Mouse (Mus musculus) left cerebral cortex, postnatal 36 days (tissue): Measurements from ENCODE around the gene Chpf. TPM values are rescaled to one million over a fixed set of nuclear protein-coding genes. Genes with fewer than 3 reads are reported as not detected.

Experiments used
- DNase-seq, 2 experiments: peaks; one replicate each; pipeline ENCODE4 v3.0.0; 2021 to 2022; ENCODE audit warnings: low spot score in 2 of 2, mixed read lengths in 1 of 2
- intact Hi-C: fragments of 180-260 bp; cut with DNase I; formaldehyde crosslinking; loops from one replicate; pipeline ENCODE4 v1.15.1; 2025
- total RNA-seq, 2 experiments: library from RNA; stranded (reverse); gene quantifications; 2 replicates each; pipeline ENCODE4 v1.2.3; 2021

Chpf gene
- total RNA-seq, 2 experiments from 2014 or later, result 75.3 to 86.3 TPM

DNA sequence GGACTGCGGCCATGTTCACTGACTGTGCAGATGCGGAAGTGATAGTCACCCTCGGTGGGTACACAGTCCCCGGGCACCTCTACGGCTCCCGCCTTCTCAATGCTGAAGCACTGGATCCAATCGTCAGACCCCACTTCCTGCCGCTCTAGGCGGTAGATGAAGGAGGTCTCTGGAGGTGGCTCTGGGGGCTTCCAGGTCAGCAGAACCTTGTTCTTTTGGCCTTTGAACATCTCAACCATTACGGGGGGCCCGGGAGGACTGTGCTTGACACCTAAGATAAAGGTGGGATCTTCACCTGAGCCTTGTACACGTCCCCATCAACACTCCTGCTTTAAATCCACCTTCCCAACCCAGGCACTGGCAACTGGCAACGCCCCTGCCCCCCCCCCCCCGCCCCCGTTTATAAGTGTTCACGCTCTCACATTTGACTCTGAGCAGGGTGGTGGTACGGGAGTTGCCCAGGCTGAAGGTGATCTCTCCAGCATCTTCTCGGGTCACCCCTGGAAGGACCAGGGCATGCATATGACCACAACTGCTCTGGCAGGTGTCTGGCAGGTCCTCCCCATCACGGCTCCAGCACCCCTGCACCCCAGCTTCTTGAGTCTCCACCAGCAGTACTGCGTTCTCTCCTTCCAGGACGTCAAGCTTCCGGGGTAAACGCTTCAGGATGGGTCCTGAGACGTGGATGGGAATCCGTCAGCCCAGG, 24.0 kb upstream of the Chpf start:
- no peak for DNase-seq
- intact Hi-C loops, result no loop called here

DNA sequence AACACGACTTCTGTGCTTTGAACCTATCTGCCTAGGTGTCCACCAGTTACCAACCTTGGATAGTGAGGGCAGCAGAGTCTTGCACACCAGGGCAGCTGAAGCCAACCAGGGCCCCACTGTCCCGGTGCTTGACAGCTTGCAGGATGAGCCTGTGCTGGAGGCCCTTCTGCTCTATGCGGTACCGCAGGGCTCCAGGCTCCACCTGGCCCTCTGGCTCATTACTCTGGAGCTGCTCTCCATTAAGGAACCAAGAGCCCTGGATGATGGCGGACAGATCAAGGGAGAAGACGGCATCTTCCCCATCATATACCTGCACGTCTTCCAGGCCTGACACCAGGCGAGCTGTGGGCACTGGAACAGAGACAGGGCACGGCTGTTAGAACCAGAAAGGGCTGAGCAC, 22.8 kb upstream of the Chpf start:
- intact Hi-C loops, result no loop called here
- DNase-seq, result no peak

DNA sequence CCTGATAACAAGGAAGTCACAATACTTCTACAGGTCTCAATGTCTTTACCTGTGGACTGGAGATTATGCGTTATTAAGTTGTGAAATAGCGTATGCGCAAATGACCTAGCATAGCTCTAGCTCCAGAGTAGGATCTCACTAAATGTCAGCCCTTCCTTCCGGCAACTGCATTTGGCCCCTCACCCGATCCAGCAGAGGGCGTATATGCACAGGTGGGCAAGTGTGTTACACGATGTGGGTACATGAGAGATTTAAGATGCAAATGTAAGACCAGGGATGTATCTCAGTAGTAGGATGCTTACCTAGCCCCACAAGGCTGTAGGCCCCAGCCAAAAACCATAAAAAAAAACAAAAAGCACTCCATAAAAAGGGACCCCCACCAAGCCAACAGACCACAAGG, 20.3 kb upstream of the Chpf start:
- intact Hi-C loops, result no loop called here

DNA sequence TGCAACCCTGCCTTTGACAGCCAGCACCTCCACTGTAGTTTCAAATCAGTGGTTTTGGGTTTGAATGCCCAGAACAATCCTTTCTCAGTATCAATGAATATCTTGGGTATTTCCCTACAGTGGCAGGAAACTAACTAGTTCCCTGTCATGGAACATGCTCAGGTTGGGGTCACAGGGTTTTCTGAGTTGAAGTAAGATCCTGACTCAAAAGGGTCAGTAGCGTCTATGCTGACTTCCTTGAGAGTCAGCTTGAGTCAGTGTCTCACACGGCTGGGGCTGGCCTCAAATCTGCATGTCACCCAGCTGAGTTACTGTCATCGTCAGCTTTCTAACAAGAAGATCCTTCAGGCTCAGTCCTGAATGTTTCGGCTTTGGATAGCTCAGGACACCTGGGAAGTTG, 19.8 kb upstream of the Chpf start:
- intact Hi-C loops, result no loop called here
- no peak for DNase-seq

More for the DNA sequence above, 20.3 kb upstream of the Chpf start:
- no peak for DNase-seq

GRCm38 (mm10) chr1:75494878-75495548, 15.9 kb upstream of the Chpf start:
- intact Hi-C loops, result no loop called here
- DNase-seq, result no peak

- intact Hi-C loops, result no loop called here
- no peak for DNase-seq
Observed at GRCm38 (mm10) chr1:75492579-75493170, 13.6 kb upstream of the Chpf start.

DNA sequence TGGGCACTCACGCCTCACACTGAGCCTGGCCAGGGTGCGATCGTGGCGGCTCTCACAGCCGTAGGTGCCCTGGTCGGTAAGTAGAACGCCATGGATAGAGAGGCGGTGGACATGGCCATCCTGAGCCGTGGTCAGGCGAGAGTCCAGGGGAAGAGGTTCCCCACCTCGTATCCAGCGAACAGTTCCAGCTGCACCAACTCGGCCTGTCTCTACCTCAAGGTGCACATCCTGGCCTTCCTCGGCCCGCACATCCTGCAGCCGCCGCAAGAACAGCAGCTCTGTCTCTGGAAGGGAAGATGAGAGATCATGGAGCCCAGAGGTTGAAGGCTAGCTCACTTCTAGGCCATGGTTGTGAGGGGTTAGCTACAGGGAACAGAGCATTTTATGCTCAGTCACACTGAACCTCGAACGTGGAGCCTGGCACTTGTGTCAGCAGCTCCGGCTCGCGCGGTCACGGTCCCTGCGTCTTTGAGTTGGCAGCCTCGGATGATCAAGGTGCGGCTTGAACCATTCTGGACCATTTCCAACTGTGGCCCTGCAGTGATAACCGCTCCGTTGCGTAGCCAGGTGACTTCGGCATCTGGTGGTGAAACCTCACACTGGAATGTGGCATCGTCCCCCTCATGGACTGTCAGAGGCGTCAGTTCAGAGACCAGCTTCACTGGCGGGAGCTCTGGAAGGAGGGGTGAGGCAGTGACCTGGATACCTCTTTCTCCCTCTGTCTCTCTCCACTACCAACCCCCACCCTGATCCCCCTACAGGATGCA, 11.9 kb upstream of the Chpf start:
- intact Hi-C loops, result no loop called here
- no peak for DNase-seq

DNA sequence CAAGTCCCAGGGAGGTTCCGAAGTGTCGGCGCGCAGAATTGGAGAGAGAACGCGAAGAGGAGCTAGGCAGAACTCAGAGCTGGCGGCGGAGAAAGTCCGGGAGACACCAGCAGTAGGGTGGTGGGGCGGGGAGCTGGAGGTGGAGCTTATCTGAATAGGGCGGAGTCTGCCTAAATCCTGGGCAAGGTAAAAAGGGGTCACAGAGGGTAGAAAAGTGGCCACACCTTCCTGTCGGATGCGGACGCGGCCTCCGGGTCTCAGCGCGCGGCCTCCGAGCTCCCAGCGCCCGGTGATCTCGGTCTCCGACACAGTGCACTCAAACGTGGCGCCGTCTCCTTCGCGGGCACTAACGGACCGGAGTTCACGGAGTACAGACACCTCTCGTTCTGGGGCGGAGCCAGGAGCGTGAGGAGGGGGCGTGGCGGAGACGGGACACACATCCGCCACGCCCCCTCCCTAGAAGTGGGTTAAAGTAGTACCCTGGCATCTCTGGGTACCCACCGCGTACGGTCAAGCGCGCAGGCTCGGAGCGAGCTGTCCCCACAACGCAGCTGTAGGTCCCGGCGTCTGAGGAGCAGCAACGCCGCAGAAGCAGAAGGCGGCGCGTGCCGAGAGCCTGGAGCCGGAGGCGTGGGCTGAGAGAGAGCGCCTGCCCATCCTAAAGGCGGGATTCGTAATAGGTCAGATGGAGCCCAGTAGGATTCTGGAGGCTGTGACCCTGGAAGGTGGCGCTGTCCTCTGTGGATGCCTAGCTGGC, 8.5 kb upstream of the Chpf start:
- intact Hi-C loops, result loop anchor here (5.0 kb wide), 1 partner anchor 60 kb away; the partner anchor contains the start of gene Slc4a3
- DNase-seq, result peak; percentile 67 to 71

- no peak for DNase-seq
- intact Hi-C loops, result loop anchor here (5.0 kb wide), 1 partner anchor 60 kb away; the partner anchor contains the start of gene Slc4a3
Observed at GRCm38 (mm10) chr1:75487040-75487404, 7.9 kb upstream of the Chpf start.

DNA sequence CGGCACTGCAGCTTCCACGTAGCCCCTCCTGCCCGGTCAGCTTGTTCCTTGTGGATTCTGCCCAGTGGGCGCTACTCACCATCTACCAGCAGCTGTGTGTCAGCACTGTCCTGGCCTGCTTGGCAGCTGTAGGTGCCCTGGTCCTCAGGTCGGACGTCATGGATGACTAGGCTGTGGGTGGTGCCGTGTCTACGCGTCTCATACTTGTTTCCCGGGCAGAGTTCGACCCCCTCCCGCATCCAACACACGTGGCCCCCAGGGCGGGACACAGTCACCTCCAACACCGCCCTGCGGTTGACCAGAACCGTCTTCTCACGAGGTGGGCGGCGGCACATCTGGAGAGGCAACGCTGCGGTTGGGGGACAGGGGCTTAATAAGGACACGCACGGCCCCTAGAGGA, 7.5 kb upstream of the Chpf start:
- DNase-seq, result no peak
- intact Hi-C loops, result loop anchor here (5.0 kb wide), 1 partner anchor 61 kb away; the partner anchor contains the start of gene Slc4a3

- DNase-seq, result no peak
- intact Hi-C loops, result loop anchor here (1.0 kb wide), 1 partner anchor 24 kb away; no protein-coding TSS in a partner anchor
Observed at GRCm38 (mm10) chr1:75480735-75481134, 1.6 kb upstream of the Chpf start.

DNA sequence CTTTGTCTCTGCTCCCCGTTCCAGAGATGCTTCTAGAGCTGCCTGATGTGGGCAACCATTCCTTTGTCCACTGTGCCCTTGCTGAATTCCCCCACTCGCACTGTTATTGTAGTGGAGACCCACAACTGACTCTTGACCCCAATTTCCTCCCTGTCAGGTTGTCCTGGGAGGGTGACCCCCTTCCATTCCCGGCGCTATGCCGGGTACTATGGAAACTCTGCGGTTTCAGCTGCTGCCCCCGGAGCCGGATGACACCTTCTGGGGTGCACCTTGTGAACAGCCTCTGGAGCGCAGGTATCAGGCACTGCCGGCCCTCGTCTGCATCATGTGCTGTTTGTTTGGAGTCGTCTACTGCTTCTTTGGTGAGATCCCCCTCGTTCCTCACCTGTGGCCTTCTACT, 929 bp upstream of the Chpf start:
- no peak for DNase-seq
- intact Hi-C loops, result no loop called here

DNA sequence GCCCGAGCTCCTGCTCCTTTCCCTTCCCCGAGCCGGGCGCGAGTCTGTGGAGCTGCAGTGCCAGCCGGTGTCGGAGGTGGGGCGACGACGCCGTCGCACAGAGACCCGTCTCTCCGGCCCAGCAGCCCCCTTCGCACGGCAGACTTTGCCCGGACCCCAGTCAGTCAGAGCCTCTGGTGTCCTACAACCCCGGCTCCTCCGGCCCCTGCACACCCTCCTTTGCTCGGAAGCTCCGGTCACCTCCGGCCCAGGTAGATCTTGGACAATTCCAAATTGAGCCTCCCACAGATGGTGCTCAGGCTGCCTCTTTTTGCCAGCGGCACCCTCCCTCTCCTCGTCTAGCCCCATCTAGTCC, 505 bp upstream of the Chpf start:
- intact Hi-C loops, result loop anchor here (2.0 kb wide), 2 partner anchors 79 to 117 kb away; no protein-coding TSS in a partner anchor

DNA sequence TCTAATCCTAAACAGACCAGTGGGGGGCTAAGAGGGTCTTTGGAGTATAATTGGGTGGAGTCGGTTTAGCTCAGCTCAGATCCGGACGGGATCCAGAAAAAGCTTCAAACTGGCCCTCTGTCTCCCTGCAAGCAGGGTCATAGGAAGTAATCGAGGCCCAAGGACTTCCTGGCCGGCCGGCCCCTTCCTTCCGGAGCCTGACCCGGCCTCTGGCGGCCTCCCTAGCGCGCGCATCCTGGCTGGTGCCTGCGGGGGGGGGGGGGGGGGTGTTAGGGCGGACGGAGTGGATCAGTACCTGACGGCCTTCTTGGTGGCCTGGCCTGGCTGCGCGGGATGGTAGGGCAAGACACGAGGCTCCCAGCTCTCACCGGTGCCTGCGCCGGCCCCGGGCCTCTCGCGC, 610 bp downstream of the Chpf start:
- intact Hi-C loops, result loop anchor here (2.0 kb wide), 2 partner anchors 80 to 118 kb away; no protein-coding TSS in a partner anchor
- no peak for DNase-seq

More for the DNA sequence above, 505 bp upstream of the Chpf start:
- DNase-seq, result no peak

DNA sequence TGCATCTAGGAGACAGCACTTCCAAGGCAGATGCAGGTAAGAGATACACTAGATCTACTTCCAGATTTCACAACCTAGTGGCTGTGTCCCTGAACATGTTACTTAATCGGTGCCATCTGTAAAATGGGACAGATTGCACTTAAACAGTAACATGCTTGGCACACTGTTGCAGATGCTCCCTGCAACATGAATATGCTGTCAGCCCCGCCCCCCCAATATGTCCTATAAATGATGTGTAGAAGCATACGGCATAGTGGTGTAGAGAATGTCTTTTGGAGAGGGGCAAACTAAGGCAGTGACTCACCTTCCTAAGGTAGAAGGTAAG, 1.2 kb downstream of the Chpf start:
- intact Hi-C loops, result loop anchor here (2.0 kb wide), 2 partner anchors 81 to 119 kb away; no protein-coding TSS in a partner anchor
- DNase-seq, result no peak

DNA sequence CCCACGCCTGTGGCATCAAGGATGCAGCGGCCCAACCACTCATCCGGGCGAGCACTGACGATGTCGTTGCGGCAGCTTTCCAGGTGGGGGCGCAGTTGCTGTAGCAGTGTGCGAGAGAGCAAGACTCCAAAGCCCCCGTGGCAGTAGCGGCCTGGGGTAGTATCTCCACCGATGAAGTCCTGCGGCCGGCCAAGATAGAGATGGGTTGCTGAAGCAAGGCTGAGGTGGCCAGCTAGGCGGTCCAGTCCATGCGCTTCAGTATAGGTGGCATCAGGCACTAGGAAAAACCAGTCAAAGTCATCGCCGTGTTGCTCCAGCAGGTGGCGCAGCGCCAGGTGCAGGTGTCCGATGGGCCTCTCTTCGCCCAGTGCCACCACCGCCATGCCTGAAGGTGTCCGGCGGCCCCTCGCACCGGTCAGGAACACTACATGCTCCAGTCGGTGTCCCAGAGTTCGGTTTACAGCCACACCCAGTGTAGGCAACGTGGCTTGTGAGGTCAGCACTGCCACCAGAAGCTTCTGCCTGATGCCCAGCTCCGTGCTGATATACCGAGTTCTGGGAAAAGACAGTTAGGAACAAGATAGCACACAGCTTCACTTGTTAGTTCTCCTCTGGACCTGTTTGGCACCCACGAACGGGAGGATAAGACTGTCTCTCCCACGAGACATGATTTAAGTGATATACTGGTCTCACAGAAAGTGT, 1.7 kb downstream of the Chpf start:
- DNase-seq, result peak; percentile 86 to 87
- intact Hi-C loops, result no loop called here

- no peak for DNase-seq
- intact Hi-C loops, result no loop called here
Observed at GRCm38 (mm10) chr1:75476441-75476840, 2.7 kb downstream of the Chpf start.

GRCm38 (mm10) chr1:75469287-75469825, 9.8 kb downstream of the Chpf start:
- no peak for DNase-seq
- intact Hi-C loops, result no loop called here
